Mouse (Mus musculus) gonadal fat pad, adult 2 months (tissue): ENCODE measurements around the gene Slc2a13. TPM values are rescaled to one million over a fixed set of nuclear protein-coding genes. Genes with fewer than 3 reads are reported as not detected.

Experiments used
- DNase-seq: peaks from one replicate; pipeline ENCODE4 v3.0.0-alpha.2; 2012; ENCODE audit warnings: low read depth
- polyA plus RNA-seq: library from polyadenylated mRNA; depleted of rRNA; stranded (reverse); fragments of >200 nt; gene quantifications from 2 replicates; pipeline ENCODE4 v1.2.3, GENCODE M21; 2012

Slc2a13 gene
- polyA plus RNA-seq, 1 experiment = 1.8 TPM

DNA sequence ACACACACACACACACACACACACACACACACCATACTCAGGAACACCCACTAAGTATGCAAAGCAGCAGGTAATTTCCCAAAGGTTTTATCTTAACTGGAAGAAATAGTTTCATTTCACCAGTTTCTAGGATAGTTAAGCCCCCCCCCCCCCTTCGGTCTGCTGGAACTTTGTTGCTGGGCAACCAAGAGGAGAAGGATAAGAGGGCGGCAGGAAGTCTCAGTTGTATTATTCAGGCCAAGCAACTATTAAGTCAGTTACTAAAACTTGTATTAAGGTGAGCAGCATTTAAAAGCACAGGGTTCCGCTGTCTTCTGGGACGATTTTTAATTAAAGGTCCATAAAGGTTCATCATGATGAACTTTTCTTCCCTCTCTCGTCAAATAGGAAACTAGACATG lies 198.6 kb downstream of the Slc2a13 start:
- DNase-seq = no peak

DNA sequence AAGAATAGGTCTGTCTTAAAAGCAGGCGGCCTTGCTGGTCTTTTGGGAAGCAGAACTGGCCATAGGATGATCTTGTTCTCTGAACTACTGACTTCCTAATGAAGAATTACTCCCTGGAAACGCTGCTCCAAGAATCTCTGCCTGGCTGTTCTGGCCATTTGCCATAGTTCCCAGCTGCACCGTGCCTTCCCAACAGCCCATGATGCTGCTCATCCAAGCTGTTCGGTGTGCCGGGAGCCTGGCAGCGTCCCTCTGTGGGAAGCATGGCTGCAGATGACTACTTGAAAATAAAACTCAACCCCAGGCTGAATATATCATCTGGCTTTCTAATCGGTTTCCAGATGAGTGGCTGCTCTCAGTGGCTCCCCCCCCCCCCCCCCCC lies 199.9 kb downstream of the Slc2a13 start:
- DNase-seq = no peak

DNA sequence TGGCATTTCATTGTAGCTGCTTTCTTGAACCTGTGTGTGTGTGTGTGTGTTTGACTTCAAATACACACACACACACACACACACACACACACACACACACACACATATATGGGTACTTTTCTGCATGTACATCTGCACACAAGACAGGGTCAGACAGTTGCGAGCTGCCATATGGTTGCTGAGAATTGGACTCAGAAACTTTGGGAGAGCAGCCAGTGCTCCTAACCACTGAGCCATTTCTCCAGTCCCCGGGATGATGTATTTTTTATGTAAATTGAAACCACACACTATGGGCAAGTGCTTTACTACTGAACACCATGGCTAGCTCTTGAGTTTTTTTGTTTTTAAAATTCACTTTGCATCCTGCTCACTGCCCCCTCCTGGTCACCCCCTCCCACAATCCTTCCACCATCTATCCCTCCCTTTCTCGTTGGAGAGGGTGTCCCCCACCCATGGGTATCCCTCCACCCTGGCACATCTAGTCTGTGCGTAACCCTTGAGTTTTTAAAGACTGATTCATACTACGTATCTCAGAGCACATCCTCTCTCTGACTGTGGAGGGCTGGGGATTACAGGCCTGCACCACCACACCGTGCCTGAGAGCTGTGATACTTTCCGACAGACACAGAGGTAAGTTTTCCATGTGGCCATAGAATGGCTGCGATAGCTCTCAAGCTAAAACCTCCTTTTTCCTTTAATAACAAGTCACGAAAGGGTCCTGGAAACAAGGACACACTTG lies 200.4 kb downstream of the Slc2a13 start:
- DNase-seq = no peak

- no peak for DNase-seq
Observed at GRCm38 (mm10) chr15:91371859-91372394, 201.1 kb downstream of the Slc2a13 start.

DNA sequence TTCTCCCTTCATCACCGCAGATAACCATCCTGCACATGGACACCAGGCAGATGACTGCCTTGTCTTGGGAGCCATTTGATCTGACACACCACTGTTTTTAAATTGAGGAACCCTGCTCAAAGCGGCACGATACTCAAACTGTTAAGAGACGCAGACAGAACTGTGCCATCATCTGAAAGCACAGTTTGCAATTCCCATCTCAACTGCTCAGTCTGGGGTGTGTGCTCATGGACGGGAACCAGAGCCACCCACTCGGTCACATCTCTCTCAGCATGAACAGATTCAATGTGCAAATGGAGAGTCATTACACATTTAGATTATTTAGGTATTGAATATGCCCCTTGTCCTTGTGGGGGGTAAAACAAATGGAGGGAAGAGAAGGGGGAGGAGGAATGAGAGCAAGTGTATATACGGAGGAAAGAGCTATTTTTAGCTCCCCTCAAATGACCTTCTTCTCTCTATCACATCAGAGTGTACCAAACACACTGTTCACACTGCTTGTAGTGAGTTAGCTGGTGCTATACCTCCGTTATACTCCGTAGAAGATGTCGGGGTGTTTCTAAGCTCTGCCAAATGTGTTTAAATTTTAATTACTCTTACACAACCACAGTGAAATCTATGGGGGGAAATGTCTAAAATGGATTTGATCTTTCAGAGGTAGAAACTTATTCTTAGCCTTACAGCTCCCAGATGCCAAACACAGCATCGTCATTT lies 203.2 kb downstream of the Slc2a13 start:
- no peak for DNase-seq

DNA sequence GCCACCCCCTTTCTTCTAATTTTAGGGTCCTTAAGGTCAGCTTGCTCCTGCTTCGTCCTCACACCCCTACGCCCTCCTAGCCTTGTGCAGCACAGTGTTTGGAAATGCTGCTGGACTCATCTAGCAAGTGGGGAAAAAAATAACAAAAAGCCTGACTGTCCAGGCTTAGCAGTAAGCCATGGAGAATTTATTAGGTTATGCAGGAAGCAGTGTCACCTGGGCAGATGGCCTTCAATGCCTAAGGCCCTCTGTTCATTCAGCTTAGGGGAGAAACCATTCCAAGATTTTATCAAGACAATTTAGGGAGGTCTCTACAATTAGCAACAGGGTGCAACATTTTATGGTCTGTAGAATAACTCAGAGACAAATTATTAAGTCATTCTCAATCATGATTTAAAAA lies 212.6 kb downstream of the Slc2a13 start:
- no peak for DNase-seq

- no peak for DNase-seq
Observed at GRCm38 (mm10) chr15:91351006-91351405, 222.1 kb downstream of the Slc2a13 start.

GRCm38 (mm10) chr15:91338350-91338749 lies 234.7 kb downstream of the Slc2a13 start:
- DNase-seq = no peak

GRCm38 (mm10) chr15:91334416-91334900 lies 238.6 kb downstream of the Slc2a13 start:
- DNase-seq = no peak

DNA sequence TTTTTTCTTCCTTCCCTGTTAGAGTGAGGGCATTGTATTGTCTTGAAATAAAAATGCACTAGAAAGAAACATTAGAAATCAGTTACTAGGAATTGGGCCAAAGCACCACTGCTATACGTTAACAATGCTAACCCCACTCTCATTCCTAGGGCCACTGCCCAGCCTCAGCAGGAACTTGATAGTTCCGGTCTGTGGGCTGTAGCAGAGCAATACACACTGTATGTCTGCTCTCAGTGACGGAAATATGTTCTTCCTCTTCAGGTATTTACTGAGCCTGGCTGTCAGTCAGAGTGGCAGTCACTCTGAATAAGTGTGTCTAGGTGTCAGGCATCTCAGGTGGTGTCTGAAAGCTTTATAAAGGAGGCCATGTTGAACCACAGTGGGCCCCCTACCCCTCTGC lies 245.3 kb downstream of the Slc2a13 start:
- DNase-seq = no peak

GRCm38 (mm10) chr15:91327023-91327422 lies 246.0 kb downstream of the Slc2a13 start:
- DNase-seq = no peak

DNA sequence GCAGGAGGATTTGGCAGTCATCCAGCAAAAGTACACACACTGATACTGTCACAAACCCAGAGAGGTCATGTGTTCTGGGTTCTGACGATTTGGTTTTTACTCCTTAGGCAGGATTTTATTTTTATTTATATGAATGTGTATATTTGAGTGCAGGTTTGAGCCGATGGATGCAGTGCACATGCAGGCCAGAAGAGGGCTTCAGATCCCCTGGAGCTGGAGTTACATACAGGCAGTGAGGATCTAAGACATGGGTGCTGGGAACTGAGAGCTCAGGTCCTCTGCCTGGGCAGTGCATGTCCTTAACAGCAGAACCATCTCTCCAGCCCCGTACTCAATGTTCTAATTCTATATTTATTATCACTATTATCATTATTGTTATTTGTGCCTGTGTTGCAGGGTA lies 253.7 kb downstream of the Slc2a13 start:
- DNase-seq = no peak

DNA sequence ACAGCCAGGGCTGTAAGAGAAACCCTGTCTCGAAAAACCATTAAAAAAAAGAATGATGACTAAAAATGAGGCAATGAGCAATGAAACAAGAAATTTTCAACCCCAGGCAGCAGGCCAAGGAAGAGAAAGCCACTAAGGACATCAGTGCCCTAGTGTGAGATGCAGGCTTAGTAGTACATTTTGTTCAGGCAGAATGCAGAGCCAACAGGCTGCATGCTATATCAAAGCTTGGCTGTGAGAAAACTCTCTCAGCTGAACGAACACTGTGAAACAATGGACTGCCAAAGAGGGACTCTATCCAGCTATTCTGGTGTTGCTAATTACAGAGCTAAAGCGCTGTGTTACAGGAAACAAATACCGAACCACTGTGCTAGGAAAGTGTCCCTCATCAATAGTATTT lies 256.1 kb downstream of the Slc2a13 start:
- DNase-seq = no peak

GRCm38 (mm10) chr15:91314402-91315318 lies 258.4 kb downstream of the Slc2a13 start:
- DNase-seq = no peak

GRCm38 (mm10) chr15:91304296-91304852 lies 268.7 kb downstream of the Slc2a13 start:
- DNase-seq = no peak

DNA sequence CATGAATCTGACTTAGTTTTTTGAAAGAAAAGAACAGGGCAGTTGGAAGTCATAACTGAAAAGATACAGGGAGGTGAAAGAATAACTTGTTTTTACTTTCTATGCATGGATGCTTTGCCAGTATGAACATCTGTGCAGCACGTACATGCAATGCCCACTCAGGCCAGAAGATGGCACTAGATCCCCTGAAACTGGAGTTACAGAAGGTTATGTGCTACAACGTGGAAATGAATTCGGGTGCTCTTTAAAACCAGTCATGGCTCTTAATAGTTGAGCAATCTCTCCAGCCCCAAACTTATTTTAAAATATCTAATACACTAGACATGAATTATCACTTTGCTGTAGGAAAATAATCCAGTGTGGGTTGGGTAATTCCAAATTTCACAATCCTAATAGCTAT lies 271.7 kb downstream of the Slc2a13 start:
- no peak for DNase-seq

DNA sequence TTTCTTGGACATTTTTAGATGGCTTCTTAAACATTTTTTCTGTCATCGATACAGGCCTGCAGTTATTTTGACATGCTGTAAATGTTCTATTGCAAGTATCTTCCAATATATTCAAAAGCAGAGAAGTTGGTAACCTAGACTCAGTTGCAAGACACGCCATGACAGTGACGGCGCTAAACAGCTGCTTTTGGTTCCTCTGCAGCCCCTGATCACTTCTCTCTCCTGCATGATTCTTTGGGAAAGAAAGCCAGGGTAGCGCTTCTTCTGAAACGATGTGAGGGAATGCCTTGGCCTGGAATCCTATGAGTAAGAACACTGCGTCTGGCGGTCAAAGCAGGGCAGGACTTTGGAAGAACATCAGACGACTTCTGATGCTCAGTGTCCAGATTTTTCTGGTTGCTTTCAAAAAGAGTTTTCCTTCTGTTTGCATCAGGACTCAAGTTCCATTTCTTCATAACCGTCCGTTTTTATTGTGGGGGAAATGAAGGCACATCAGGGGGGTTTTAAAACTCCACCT lies 273.7 kb downstream of the Slc2a13 start:
- DNase-seq = no peak

DNA sequence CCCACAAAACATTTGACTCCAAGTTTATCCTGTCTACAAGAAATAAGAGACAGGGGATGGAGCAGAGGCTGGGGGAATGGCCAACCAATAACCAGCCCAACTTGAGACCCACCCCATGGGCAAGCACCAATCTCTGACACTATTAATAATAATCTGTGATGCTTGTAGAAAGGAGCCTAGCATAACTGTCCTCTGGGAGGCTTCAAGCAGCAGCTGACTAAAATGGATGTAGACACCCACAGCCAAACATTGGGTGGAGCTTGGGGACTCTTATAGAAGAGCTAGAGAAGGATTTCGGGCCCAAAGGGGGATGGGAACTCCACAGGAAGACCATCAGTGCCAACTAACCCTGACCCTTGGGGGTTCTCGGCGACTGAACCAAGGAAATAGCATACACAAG lies 289.6 kb downstream of the Slc2a13 start:
- DNase-seq = no peak

- peak; percentile 50 for DNase-seq
Observed at GRCm38 (mm10) chr15:91282822-91283221, 290.2 kb downstream of the Slc2a13 start.

GRCm38 (mm10) chr15:91281521-91281920 lies 291.5 kb downstream of the Slc2a13 start:
- no peak for DNase-seq

DNA sequence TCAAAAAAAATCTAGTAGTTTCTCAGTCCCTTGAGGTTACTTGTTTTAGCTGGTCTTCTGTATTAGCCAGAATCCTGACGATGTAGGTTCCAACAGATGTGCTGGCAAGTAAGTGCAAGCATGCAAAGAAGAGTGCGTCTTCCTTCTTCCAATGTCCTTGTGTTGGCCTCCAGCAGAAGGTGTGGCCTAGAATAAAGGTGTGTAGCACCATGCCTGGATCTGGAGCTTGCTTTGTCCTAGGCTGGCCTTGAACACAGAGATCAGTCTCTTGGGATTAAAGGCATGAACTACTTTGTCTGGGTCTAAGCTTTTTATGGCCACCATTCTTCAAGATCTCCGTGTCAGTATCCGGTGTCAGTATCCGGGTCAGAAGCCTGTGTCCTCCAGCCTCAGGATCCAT lies 293.5 kb downstream of the Slc2a13 start:
- no peak for DNase-seq
